Mouse (Mus musculus): ENCODE data around the gene Tada1. TPM values are rescaled to one million over a fixed set of nuclear protein-coding genes. Genes with fewer than 3 reads are reported as not detected.

Gene Tada1
- polyA plus RNA-seq, 1 experiment: 17.4 TPM

GRCm38 (mm10) chr1:166409701-166410220, 30.9 kb downstream of the Tada1 start, which contains the start of gene Pogk:
Pogk (minus strand) TSS chr1:166409863.
- TF ChIP-seq GATA1 (IDR thresholded peaks at IDR 0.05; ENCODE audit: low read length): no peak

DNA sequence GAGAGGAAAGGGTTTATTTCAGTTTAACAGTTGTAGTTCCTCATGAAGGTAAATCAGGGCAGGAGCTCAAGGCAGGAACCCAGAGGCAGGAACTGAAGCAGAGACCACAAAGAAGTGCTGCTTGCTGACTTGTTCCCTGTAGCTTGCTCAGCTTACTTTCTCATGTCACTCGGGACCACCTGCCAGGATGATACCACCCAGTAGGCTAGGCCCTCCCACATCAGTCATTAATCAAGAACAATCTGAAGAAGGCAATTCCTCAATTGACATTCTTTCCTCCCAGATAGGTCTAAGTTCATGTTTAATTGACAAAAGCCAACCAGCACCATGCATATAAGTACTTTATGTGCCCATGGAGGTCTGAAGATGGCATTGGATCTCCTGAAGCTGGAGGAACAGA, 32.6 kb downstream of the Tada1 start:
- TF ChIP-seq GATA1 (IDR thresholded peaks at IDR 0.05; ENCODE audit: low read length): no peak

GRCm38 (mm10) chr1:166412266-166412665, 33.4 kb downstream of the Tada1 start:
- TF ChIP-seq GATA1 (IDR thresholded peaks at IDR 0.05; ENCODE audit: low read length): no peak

DNA sequence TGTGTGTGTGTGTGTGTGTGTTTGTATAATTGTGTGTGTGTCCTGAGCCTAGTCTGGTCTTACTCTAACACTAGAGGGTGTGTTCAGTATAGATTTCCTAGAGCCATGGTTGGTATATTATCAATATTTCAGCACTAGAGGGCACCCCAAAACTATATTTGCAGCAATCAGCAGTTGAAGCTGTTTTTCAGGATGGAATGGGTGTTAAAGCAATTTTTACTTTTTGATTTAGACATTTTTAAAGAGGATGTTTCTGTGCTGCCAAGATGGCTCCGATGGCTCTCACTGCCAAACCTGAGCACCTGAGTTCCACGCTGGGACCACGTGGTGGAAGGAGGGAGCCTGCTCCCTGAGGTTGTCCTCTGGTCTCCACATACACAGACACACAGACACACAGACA, 50.2 kb downstream of the Tada1 start:
- TF ChIP-seq GATA1 (IDR thresholded peaks at IDR 0.05; ENCODE audit: low read length): no peak

DNA sequence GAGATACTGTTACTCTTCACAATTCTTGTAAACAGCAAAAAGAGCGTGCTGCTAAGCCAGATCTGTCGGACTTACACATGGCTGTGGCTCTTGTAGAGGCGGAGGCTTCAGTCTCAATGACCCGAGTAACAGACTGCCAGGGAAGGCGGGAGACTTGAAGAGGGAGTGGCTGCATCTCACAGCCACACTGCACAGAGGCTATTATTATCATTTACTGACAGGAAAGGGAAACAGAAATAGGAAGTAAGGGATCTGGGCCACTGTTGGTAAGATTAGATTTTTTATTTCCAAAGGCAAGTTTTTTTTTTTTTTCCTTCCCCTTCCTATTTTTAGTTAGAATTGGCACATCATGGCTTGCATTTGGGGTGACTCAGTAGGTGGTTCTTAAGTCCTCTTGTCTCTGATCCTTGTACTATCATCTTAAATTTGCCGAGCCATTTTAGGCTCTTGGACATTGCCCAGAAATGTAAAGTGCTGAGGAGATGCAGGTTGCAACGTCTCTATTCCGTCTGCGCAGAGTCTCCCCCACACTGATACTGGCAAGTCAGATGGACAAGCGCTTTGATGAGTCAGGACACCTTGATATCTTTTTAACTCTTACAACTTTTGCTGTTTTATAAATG, 51.0 kb downstream of the Tada1 start:
- no peak for TF ChIP-seq GATA1 (IDR thresholded peaks at IDR 0.05; ENCODE audit: low read length)

DNA sequence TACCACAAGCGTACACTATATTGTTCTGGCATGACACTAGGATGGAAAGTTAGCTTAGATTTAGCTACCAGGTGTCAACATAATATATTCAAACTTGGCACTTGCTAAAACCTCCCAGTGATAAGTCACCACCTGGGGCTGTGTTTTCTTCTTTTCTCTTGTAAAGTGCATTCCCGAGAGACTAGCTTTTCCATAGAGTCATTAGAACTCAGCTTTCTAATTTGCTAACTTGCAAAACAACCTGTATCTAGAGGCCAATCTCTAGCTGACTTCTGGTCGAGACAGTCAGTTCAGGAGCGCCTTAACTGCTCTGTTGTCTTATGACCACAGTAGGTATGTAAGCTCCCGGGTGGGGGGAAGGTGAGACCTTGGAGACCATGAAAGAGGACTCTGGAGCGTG, 60.5 kb downstream of the Tada1 start:
- no peak for TF ChIP-seq GATA1 (IDR thresholded peaks at IDR 0.05; ENCODE audit: low read length)

- no peak for TF ChIP-seq GATA1 (IDR thresholded peaks at IDR 0.05; ENCODE audit: low read length)
Observed at GRCm38 (mm10) chr1:166441992-166442391, 63.1 kb downstream of the Tada1 start.

Other genes starting within 250 kb of the Tada1 start
- not detected in 2 replicates for gene Gpa33, start 248.9 kb upstream of the Tada1 start, polyA plus RNA-seq (2012)
- not detected in 2 replicates for gene Mael, start 140.3 kb upstream of the Tada1 start, polyA plus RNA-seq (2012)
- gene Ildr2, start 125.0 kb upstream of the Tada1 start, polyA plus RNA-seq (2012): not detected in 2 replicates
- not detected in 2 replicates for gene Pogk, start 30.8 kb downstream of the Tada1 start, polyA plus RNA-seq (2012)
- gene Gm4846, start 118.5 kb downstream of the Tada1 start, polyA plus RNA-seq (2012): not detected in 2 replicates